Mouse (Mus musculus): ENCODE measurements at regions not wholly inside any gene's neighbourhood (a gene's known extent, or its start where the extent isn't known, plus 50 kb on each side); places are given as distances from the start of the nearest gene placed in this dataset.

GRCm38 (mm10) chr1:76031171-76031922 lies 485.3 kb downstream of the Slc4a3 start:
- Histone ChIP-seq H3K27me3 (ENCODE audit: control insufficient read depth, insufficient read depth, insufficient read length) (no peaks in the 10 kb centered on the region), H3K4me3 (ENCODE audit: insufficient read depth, poor library complexity, severe bottlenecking) (no peak overlapping the region), H3K36me3 (ENCODE audit: control insufficient read depth, insufficient read depth) (no peaks in the 10 kb centered on the region), H3K79me2 (ENCODE audit: control insufficient read depth, insufficient read depth) (no peaks in the 10 kb centered on the region), H3ac (ENCODE audit: control insufficient read depth, insufficient read length, low read depth) (no peak overlapping the region), H3K79me3 (ENCODE audit: low read depth) (no peaks in the 10 kb centered on the region)
- no peak for TF ChIP-seq FOSL1 (IDR thresholded peaks at IDR 0.05; ENCODE audit: insufficient read depth, low read length, poor library complexity, severe bottlenecking)
- no peak for TF ChIP-seq USF1 (IDR thresholded peaks at IDR 0.05; ENCODE audit: low read depth)
- TF ChIP-seq MYOD1 (IDR thresholded peaks at IDR 0.05; ENCODE audit: control insufficient read depth, insufficient read length, low read depth) = no peak
- no peak for TF ChIP-seq MAX (IDR thresholded peaks at IDR 0.05)
- no peak for TF ChIP-seq CTCF (IDR thresholded peaks at IDR 0.05; ENCODE audit: control insufficient read depth, insufficient read depth, insufficient read length)
- TF ChIP-seq MYOG (IDR thresholded peaks at IDR 0.05; ENCODE audit: control insufficient read depth, extremely low read depth, insufficient read length) = no peak
- TF ChIP-seq CEBPB (IDR thresholded peaks at IDR 0.05; ENCODE audit: low read depth) = no peak

- no peak overlapping the region for H3ac ChIP-seq (ENCODE audit: control insufficient read depth, insufficient read length, low read depth)
- H3K36me3 ChIP-seq (ENCODE audit: control insufficient read depth, insufficient read depth) = no peaks in the 10 kb centered on the region
- no peak overlapping the region for H3K4me3 ChIP-seq (ENCODE audit: insufficient read depth, poor library complexity, severe bottlenecking)
- TF ChIP-seq CEBPB (IDR thresholded peaks at IDR 0.05; ENCODE audit: low read depth) = no peak
- no peak for TF ChIP-seq USF1 (IDR thresholded peaks at IDR 0.05; ENCODE audit: low read depth)
- no peak for TF ChIP-seq CTCF (IDR thresholded peaks at IDR 0.05; ENCODE audit: control insufficient read depth, insufficient read depth, insufficient read length)
- no peak for TF ChIP-seq MYOD1 (IDR thresholded peaks at IDR 0.05; ENCODE audit: control insufficient read depth, insufficient read length, low read depth)
- no peak for TF ChIP-seq MAX (IDR thresholded peaks at IDR 0.05)
- TF ChIP-seq MYOG (IDR thresholded peaks at IDR 0.05; ENCODE audit: control insufficient read depth, extremely low read depth, insufficient read length) = no peak
- no peak for TF ChIP-seq FOSL1 (IDR thresholded peaks at IDR 0.05; ENCODE audit: insufficient read depth, low read length, poor library complexity, severe bottlenecking)
- no peaks in the 10 kb centered on the region for H3K27me3 ChIP-seq (ENCODE audit: control insufficient read depth, insufficient read depth, insufficient read length)
- H3K79me3 ChIP-seq (ENCODE audit: low read depth) = no peaks in the 10 kb centered on the region
- H3K79me2 ChIP-seq (ENCODE audit: control insufficient read depth, insufficient read depth) = no peaks in the 10 kb centered on the region
Measured at GRCm38 (mm10) chr1:76031923-76032285, 485.8 kb downstream of the Slc4a3 start.

GRCm38 (mm10) chr1:76032626-76033025 lies 486.6 kb downstream of the Slc4a3 start:
- H3ac ChIP-seq (ENCODE audit: control insufficient read depth, insufficient read length, low read depth) = no peak overlapping the region
- no peaks in the 10 kb centered on the region for H3K27me3 ChIP-seq (ENCODE audit: control insufficient read depth, insufficient read depth, insufficient read length)
- H3K79me3 ChIP-seq (ENCODE audit: low read depth) = no peaks in the 10 kb centered on the region
- H3K36me3 ChIP-seq (ENCODE audit: control insufficient read depth, insufficient read depth) = no peaks in the 10 kb centered on the region
- H3K79me2 ChIP-seq (ENCODE audit: control insufficient read depth, insufficient read depth) = no peaks in the 10 kb centered on the region
- H3K4me3 ChIP-seq (ENCODE audit: insufficient read depth, poor library complexity, severe bottlenecking) = no peak overlapping the region
- TF ChIP-seq MAX (IDR thresholded peaks at IDR 0.05) = no peak
- TF ChIP-seq FOSL1 (IDR thresholded peaks at IDR 0.05; ENCODE audit: insufficient read depth, low read length, poor library complexity, severe bottlenecking) = no peak
- no peak for TF ChIP-seq MYOG (IDR thresholded peaks at IDR 0.05; ENCODE audit: control insufficient read depth, extremely low read depth, insufficient read length)
- TF ChIP-seq CTCF (IDR thresholded peaks at IDR 0.05; ENCODE audit: control insufficient read depth, insufficient read depth, insufficient read length) = no peak
- TF ChIP-seq USF1 (IDR thresholded peaks at IDR 0.05; ENCODE audit: low read depth) = no peak
- TF ChIP-seq MYOD1 (IDR thresholded peaks at IDR 0.05; ENCODE audit: control insufficient read depth, insufficient read length, low read depth) = no peak
- no peak for TF ChIP-seq CEBPB (IDR thresholded peaks at IDR 0.05; ENCODE audit: low read depth)

GRCm38 (mm10) chr1:76036316-76036715 lies 490.2 kb downstream of the Slc4a3 start:
- no peak for TF ChIP-seq MYOD1 (IDR thresholded peaks at IDR 0.05; ENCODE audit: control insufficient read depth, insufficient read length, low read depth)
- Histone ChIP-seq H3K27me3 (ENCODE audit: control insufficient read depth, insufficient read depth, insufficient read length) (no peaks in the 10 kb centered on the region), H3K36me3 (ENCODE audit: control insufficient read depth, insufficient read depth) (no peaks in the 10 kb centered on the region), H3K4me3 (ENCODE audit: insufficient read depth, poor library complexity, severe bottlenecking) (no peak overlapping the region), H3ac (ENCODE audit: control insufficient read depth, insufficient read length, low read depth) (no peak overlapping the region), H3K79me3 (ENCODE audit: low read depth) (no peaks in the 10 kb centered on the region), H3K79me2 (ENCODE audit: control insufficient read depth, insufficient read depth) (no peaks in the 10 kb centered on the region)

GRCm38 (mm10) chr1:76039029-76039655 lies 493.1 kb downstream of the Slc4a3 start:
- Histone ChIP-seq H3K79me2 (ENCODE audit: control insufficient read depth, insufficient read depth) (no peaks in the 10 kb centered on the region), H3K36me3 (ENCODE audit: control insufficient read depth, insufficient read depth) (no peaks in the 10 kb centered on the region), H3K27me3 (ENCODE audit: control insufficient read depth, insufficient read depth, insufficient read length) (no peaks in the 10 kb centered on the region), H3K79me3 (ENCODE audit: low read depth) (no peaks in the 10 kb centered on the region), H3K4me3 (ENCODE audit: insufficient read depth, poor library complexity, severe bottlenecking) (no peak overlapping the region), H3ac (ENCODE audit: control insufficient read depth, insufficient read length, low read depth) (no peak overlapping the region)
- no peak for TF ChIP-seq CTCF (IDR thresholded peaks at IDR 0.05; ENCODE audit: control insufficient read depth, insufficient read depth, insufficient read length)
- TF ChIP-seq USF1 (IDR thresholded peaks at IDR 0.05; ENCODE audit: low read depth) = no peak
- TF ChIP-seq FOSL1 (IDR thresholded peaks at IDR 0.05; ENCODE audit: insufficient read depth, low read length, poor library complexity, severe bottlenecking) = no peak
- TF ChIP-seq CEBPB (IDR thresholded peaks at IDR 0.05; ENCODE audit: low read depth) = no peak
- TF ChIP-seq MAX (IDR thresholded peaks at IDR 0.05) = no peak

GRCm38 (mm10) chr1:76039661-76040060 lies 493.6 kb downstream of the Slc4a3 start:
- no peaks in the 10 kb centered on the region for H3K79me2 ChIP-seq (ENCODE audit: control insufficient read depth, insufficient read depth)
- H3K79me3 ChIP-seq (ENCODE audit: low read depth) = no peaks in the 10 kb centered on the region
- TF ChIP-seq MAX (IDR thresholded peaks at IDR 0.05) (no peak), FOSL1 (IDR thresholded peaks at IDR 0.05; ENCODE audit: insufficient read depth, low read length, poor library complexity, severe bottlenecking) (no peak), MYOG (IDR thresholded peaks at IDR 0.05; ENCODE audit: control insufficient read depth, extremely low read depth, insufficient read length) (no peak), CEBPB (IDR thresholded peaks at IDR 0.05; ENCODE audit: low read depth) (no peak), MYOD1 (IDR thresholded peaks at IDR 0.05; ENCODE audit: control insufficient read depth, insufficient read length, low read depth) (no peak), USF1 (IDR thresholded peaks at IDR 0.05; ENCODE audit: low read depth) (no peak), CTCF (IDR thresholded peaks at IDR 0.05; ENCODE audit: control insufficient read depth, insufficient read depth, insufficient read length) (no peak)
- no peak overlapping the region for H3ac ChIP-seq (ENCODE audit: control insufficient read depth, insufficient read length, low read depth)
- no peaks in the 10 kb centered on the region for H3K27me3 ChIP-seq (ENCODE audit: control insufficient read depth, insufficient read depth, insufficient read length)
- H3K36me3 ChIP-seq (ENCODE audit: control insufficient read depth, insufficient read depth) = no peaks in the 10 kb centered on the region
- H3K4me3 ChIP-seq (ENCODE audit: insufficient read depth, poor library complexity, severe bottlenecking) = no peak overlapping the region

All from C2C12 (cell line).